In the genomic region with DNA sequence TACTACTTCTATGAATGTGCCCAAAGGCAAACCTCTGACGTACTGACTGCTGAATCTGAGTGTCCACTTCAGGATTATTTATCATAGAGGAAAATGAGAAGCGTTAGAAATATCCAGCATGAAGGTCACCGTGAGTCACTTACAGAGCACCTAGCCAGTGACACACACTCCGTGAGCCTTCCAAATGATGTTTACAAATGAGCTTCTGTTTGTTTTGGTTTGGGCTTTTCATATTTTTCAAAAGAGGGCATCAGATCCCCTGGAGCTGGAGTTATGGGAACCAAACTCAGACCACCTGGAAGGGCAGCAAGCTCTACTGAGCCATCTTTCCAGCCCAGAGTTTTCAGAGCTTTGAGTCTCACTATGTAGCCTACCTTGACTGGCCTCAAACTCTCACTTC, we compare ENCODE assay signal across 19 mouse cellular contexts. TPM values are rescaled to one million over a fixed set of nuclear protein-coding genes. Genes with fewer than 3 reads are reported as not detected.
DNase-seq lines count a peak whose midpoint lies in the region; ATAC-seq and TF ChIP-seq lines count a peak whose summit lies in the region.
"Had no signal": no experiment of that assay in that cellular context is flagged by ENCODE, and none has a peak within 500 bp of the region (broad histone marks: within the 10 kb centered on the region; RNA-seq: fewer than 3 reads in every experiment).

No protein-coding gene starts in this region.

- H3K9me3 ChIP-seq in liver, postnatal 0 days (ENCODE audit: low read length), result no peaks in the 10 kb centered on the region
- H3K9me3 ChIP-seq: G1E had no signal

- H3K4me3 ChIP-seq in liver, adult 2 months (ENCODE audit: insufficient read depth, low read depth, low read length), result no peak overlapping the region
- H3K4me3 ChIP-seq in liver, postnatal 0 days (ENCODE audit: low read depth, low read length), result no peak overlapping the region

- TF ChIP-seq POLR2A in liver, adult 2 months (IDR thresholded peaks at IDR 0.05; ENCODE audit: extremely low read depth, insufficient read depth, low read length), result no peak

- DNase-seq in adrenal gland, adult 2 months, result peak; percentile 18
- DNase-seq in adrenal gland, postnatal 14 days, result no peak
- DNase-seq in liver, adult 2 months (ENCODE audit: extremely low read depth, low read depth, low spot score), result peak; percentile 74
- DNase-seq in liver, postnatal 0 days, result no peak
- DNase-seq: adrenal gland, adult 8-10 months; adrenal gland, postnatal 10 days; adrenal gland, postnatal 25 days; adrenal gland, postnatal 36 days; B cell, adult 2 months; cerebellum, adult 11 months; cerebellum, adult 11-12 months; cerebellum, adult 18-20 months; cerebellum, adult 2 months; cerebellum, adult 8-10 months had no signal

- ATAC-seq in liver, postnatal 0 days, result no peak
- ATAC-seq: activated CD4-positive, CD25-positive, alpha-beta regulatory T cell, adult 4 months; CD4-positive, CD25-positive, alpha-beta regulatory T cell, adult 4 months; Patski had no signal

- H3K79me2 ChIP-seq in liver, adult 2 months (ENCODE audit: control insufficient read depth, insufficient read depth, low read length), result no peaks in the 10 kb centered on the region

- H3K36me3 ChIP-seq in liver, adult 2 months (ENCODE audit: control insufficient read depth, insufficient read depth, low read length), result no peaks in the 10 kb centered on the region
- no peaks in the 10 kb centered on the region for H3K36me3 ChIP-seq in liver, postnatal 0 days (replicated peaks; ENCODE audit: insufficient read depth, low read length)
- H3K36me3 ChIP-seq: G1E had no signal

- no peak overlapping the region for H3K4me2 ChIP-seq in liver, postnatal 0 days (ENCODE audit: low read depth, low read length)

- no peak for TF ChIP-seq EP300 in liver, postnatal 0 days (IDR thresholded peaks at IDR 0.05; ENCODE audit: low read depth)

- peak overlapping the region; percentile 71 for H3K27ac ChIP-seq in liver, adult 2 months (replicated peaks; ENCODE audit: insufficient read depth, low read depth, low read length)
- H3K27ac ChIP-seq in liver, postnatal 0 days (ENCODE audit: low read depth), result no peak overlapping the region

- TF ChIP-seq CTCF in liver, adult 2 months (IDR thresholded peaks at IDR 0.05; ENCODE audit: low read depth, low read length), result no peak
- TF ChIP-seq CTCF in liver, postnatal 0 days (IDR thresholded peaks at IDR 0.05; ENCODE audit: low read depth), result no peak

- WGBS in liver, adult 2 months, result 30% methylated on average over 4 of the region's 4 CpGs
- WGBS in liver, postnatal 0 days (ENCODE audit: insufficient replicate concordance), result 67% methylated on average over 4 of the region's 4 CpGs

- peaks cover 19% of the 10 kb centered on the region for H3K4me1 ChIP-seq in liver, adult 2 months (ENCODE audit: control insufficient read depth, insufficient read depth, low read length)
- H3K4me1 ChIP-seq in liver, postnatal 0 days (ENCODE audit: insufficient read depth), result peaks cover 6% of the 10 kb centered on the region

- H3K27me3 ChIP-seq in liver, adult 2 months (ENCODE audit: control insufficient read depth, insufficient read depth, low read length), result no peaks in the 10 kb centered on the region
- no peaks in the 10 kb centered on the region for H3K27me3 ChIP-seq in liver, postnatal 0 days (ENCODE audit: insufficient read depth, low read length)
- H3K27me3 ChIP-seq: CH12.LX, Patski had no signal

- H3K9ac ChIP-seq in liver, adult 2 months (ENCODE audit: low read depth, low read length), result no peak overlapping the region
- no peak overlapping the region for H3K9ac ChIP-seq in liver, postnatal 0 days (replicated peaks)

RNA-seq across cellular contexts. Expression of a gene that starts 57.8 kb away (rescaled TPM):
- 10 to 100 TPM; 36.5 to 43.8 TPM for total RNA-seq in adrenal gland, adult 2 months (2021)
- 7.7 and 9.3 TPM in 2 replicates for polyA plus RNA-seq in adrenal gland, adult 2 months (2012; rRNA removed)
- total RNA-seq in adrenal gland, postnatal 14 days (2021), result 26.0 and 33.5 TPM in 2 replicates
- 7.9 and 8.3 TPM in 2 replicates for total RNA-seq in liver, adult 2 months (2014; rRNA removed)
- polyA plus RNA-seq in liver, adult 2 months (2012; rRNA removed), result 8.3 and 12.3 TPM in 2 replicates
- polyA plus RNA-seq in liver, postnatal 0 days (2015; fragmentation: Nextera tagmentation; extraction: Ambion mirVana), result 19.5 and 20.9 TPM in 2 replicates

Comparison
In these comparisons a context has a peak if more than half of its experiments do, and no peak if none do; other contexts are left out.
1. DNase-seq: peak in adrenal gland, adult 2 months (single experiment) and liver, adult 2 months (single experiment); none in adrenal gland, postnatal 14 days (single experiment) and liver, postnatal 0 days (single experiment).